Comparison of ENCODE assay signal across 13 mouse cellular contexts in the genomic region with DNA sequence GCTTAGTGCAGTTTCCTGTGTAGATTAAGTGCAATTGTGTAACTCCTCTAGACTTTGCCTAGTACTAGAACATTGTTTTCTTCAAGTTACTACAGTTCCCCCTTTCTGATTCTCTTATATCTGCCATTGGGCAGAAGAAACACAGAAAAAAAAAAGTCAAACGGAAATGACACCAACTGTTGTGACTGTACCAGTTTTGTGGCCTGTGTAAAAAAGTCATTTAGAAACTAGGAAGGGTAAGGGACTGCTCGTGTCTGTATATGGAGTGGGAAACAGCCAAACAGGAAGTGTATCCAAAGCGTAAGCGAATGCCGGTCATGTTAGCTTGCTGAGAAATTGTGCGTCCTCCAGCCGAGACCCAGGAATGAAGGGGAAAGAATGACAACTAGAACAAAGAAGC. TPM values are rescaled to one million over a fixed set of nuclear protein-coding genes. Genes with fewer than 3 reads are reported as not detected.
DNase-seq lines count a peak whose midpoint lies in the region; ATAC-seq and TF ChIP-seq lines count a peak whose summit lies in the region.
"Had no signal": no experiment of that assay in that cellular context is flagged by ENCODE, and none has a peak within 500 bp of the region (broad histone marks: within the 10 kb centered on the region; RNA-seq: fewer than 3 reads in every experiment).

No protein-coding gene starts in this region.

- no peak overlapping the region for H3K4me2 ChIP-seq in lung, postnatal 0 days (replicated peaks; ENCODE audit: low read depth, low read length)

- TF ChIP-seq POLR2A in heart, adult 2 months (IDR thresholded peaks at IDR 0.05; ENCODE audit: insufficient read depth, low read depth, low read length) = no peak
- no peak for TF ChIP-seq POLR2A in lung, adult 2 months (IDR thresholded peaks at IDR 0.05; ENCODE audit: borderline replicate concordance, extremely low read depth, low read depth, low read length)

- H3K9ac ChIP-seq in heart, adult 2 months (ENCODE audit: low read depth, low read length) = no peak overlapping the region
- H3K9ac ChIP-seq in lung, postnatal 0 days (replicated peaks; ENCODE audit: low read depth) = no peak overlapping the region
- H3K9ac ChIP-seq: liver, embryonic 14.5 days had no signal

- H3K4me1 ChIP-seq in heart, adult 2 months (ENCODE audit: control insufficient read depth, insufficient read depth, low read length) = no peaks in the 10 kb centered on the region
- no peaks in the 10 kb centered on the region for H3K4me1 ChIP-seq in lung, postnatal 0 days (ENCODE audit: insufficient read depth, low read depth, low read length)
- no peaks in the 10 kb centered on the region; the same call in 1 of the 2 replicates for H3K4me1 ChIP-seq in lung, adult 2 months (ENCODE audit: control insufficient read depth, insufficient read depth, low read length)

- no peaks in the 10 kb centered on the region for H3K79me2 ChIP-seq in heart, adult 2 months (replicated peaks; ENCODE audit: control insufficient read depth, insufficient read depth, low read length)

- no peaks in the 10 kb centered on the region for H3K27me3 ChIP-seq in heart, adult 2 months (ENCODE audit: control insufficient read depth, insufficient read depth, low read length)
- no peaks in the 10 kb centered on the region for H3K27me3 ChIP-seq in lung, postnatal 0 days (replicated peaks; ENCODE audit: insufficient read depth, low read length)

- peak; percentile 87 for DNase-seq in heart, adult 11 months
- no peak for DNase-seq in heart, adult 2 months
- peak; percentile 69 for DNase-seq in lung, postnatal 0 days (ENCODE audit: low spot score)
- no peak for DNase-seq in lung, adult 2 months
- peak; percentile 3 for DNase-seq in skeletal muscle tissue, adult 2 months (ENCODE audit: low read depth, low spot score)
- DNase-seq in embryo, embryonic 9.5 days (ENCODE audit: extremely low spot score) = no peak
- DNase-seq: adrenal gland, postnatal 10 days; cerebellum, postnatal 10 days; kidney, adult 18-20 months had no signal

- no peaks in the 10 kb centered on the region; the same call in 1 of the 2 replicates for H3K36me3 ChIP-seq in heart, adult 2 months (ENCODE audit: control insufficient read depth, insufficient read depth, low read length)
- no peaks in the 10 kb centered on the region for H3K36me3 ChIP-seq in lung, postnatal 0 days (ENCODE audit: insufficient read depth, low read length)

- TF ChIP-seq EP300 in heart, adult 2 months (IDR thresholded peaks at IDR 0.05; ENCODE audit: insufficient read depth, low read depth, low read length) = no peak
- no peak for TF ChIP-seq EP300 in lung, postnatal 0 days (IDR thresholded peaks at IDR 0.05)

- H3K27ac ChIP-seq in heart, adult 2 months = no peak overlapping the region
- peak overlapping the region; percentile 57; the same call in 1 of the 2 replicates for H3K27ac ChIP-seq in lung, postnatal 0 days (ENCODE audit: low read length)
- H3K27ac ChIP-seq: liver, embryonic 14.5 days had no signal

- TF ChIP-seq CTCF in heart, adult 2 months (IDR thresholded peaks at IDR 0.05) = no peak
- no peak for TF ChIP-seq CTCF in lung, postnatal 0 days (IDR thresholded peaks at IDR 0.05)
- TF ChIP-seq CTCF in lung, adult 2 months (IDR thresholded peaks at IDR 0.05; ENCODE audit: insufficient read depth, low read length) = no peak

- 48% methylated on average over 7 of the region's 7 CpGs for WGBS in heart, adult 2 months
- 49% methylated on average over 7 of the region's 7 CpGs for WGBS in lung, postnatal 0 days
- 42% methylated on average over 7 of the region's 7 CpGs for WGBS in lung, adult 2 months

- intact Hi-C loops in heart, adult 2 months (cut with DNase I) = no loop called here

- H3K4me3 ChIP-seq in heart, adult 2 months = no peak overlapping the region
- H3K4me3 ChIP-seq in lung, postnatal 0 days (ENCODE audit: low read depth, low read length) = no peak overlapping the region
- no peak overlapping the region for H3K4me3 ChIP-seq in lung, adult 2 months (replicated peaks; ENCODE audit: extremely low read depth, low read depth, low read length)

- H3K9me3 ChIP-seq in lung, postnatal 0 days (ENCODE audit: low read length) = no peaks in the 10 kb centered on the region

- peak; percentile 62 for ATAC-seq in lung, postnatal 0 days
- peak; percentile 90 to 92 for ATAC-seq in hematopoietic stem cell, adult 5-6 weeks (replicated peaks in 1 of 2; ENCODE audit: insufficient read depth in 1 of 2, low FRiP score in 2 of 2, low TSS enrichment in 1 of 2, low read depth in 1 of 2, poor library complexity in 2 of 2, severe bottlenecking in 2 of 2)
- ATAC-seq in megakaryocyte-erythroid progenitor cell, adult 5-6 weeks (replicated peaks; ENCODE audit: low FRiP score, low TSS enrichment, poor library complexity, severe bottlenecking) = no peak

RNA-seq across cellular contexts. Expression of a gene that starts 37.1 kb away (rescaled TPM):
- 10 to 100 TPM; 55.0 to 65.8 TPM for total RNA-seq in heart, adult 2 months (2021)
- 14.3 and 18.6 TPM in 2 replicates for polyA plus RNA-seq in heart, adult 2 months (2012; rRNA removed)
- polyA plus RNA-seq in lung, postnatal 0 days (2015; fragmentation: Nextera tagmentation; extraction: Ambion mirVana) = 92.3 and 108 TPM in 2 replicates
- 16.5 and 23.9 TPM in 2 replicates for polyA plus RNA-seq in lung, adult 2 months (2012; rRNA removed)
- total RNA-seq in hematopoietic stem cell, adult 5-6 weeks (2017) = 90.4 and 94.7 TPM in 2 replicates
- total RNA-seq in megakaryocyte-erythroid progenitor cell, adult 5-6 weeks (2014; fragmentation: Nextera tagmentation) = 67.8 and 92.5 TPM in 2 replicates
- 122 and 129 TPM in 2 replicates for total RNA-seq in megakaryocyte-erythroid progenitor cell, adult 5-6 weeks (2017)

RNA-seq across cellular contexts. Expression of a gene that starts 37.2 kb away (rescaled TPM):
- 1 to 10 TPM; 1.3 to 1.4 TPM for total RNA-seq in heart, adult 2 months (2021)
- 0.35 and 1.1 TPM in 2 replicates for polyA plus RNA-seq in heart, adult 2 months (2012; rRNA removed)
- 7.2 and 9.3 TPM in 2 replicates for polyA plus RNA-seq in lung, postnatal 0 days (2015; fragmentation: Nextera tagmentation; extraction: Ambion mirVana)
- 1.2 and 1.3 TPM in 2 replicates for polyA plus RNA-seq in lung, adult 2 months (2012; rRNA removed)
- total RNA-seq in hematopoietic stem cell, adult 5-6 weeks (2017) = 10.7 and 12.5 TPM in 2 replicates
- total RNA-seq in megakaryocyte-erythroid progenitor cell, adult 5-6 weeks (2014; fragmentation: Nextera tagmentation) = 4.9 and 9.1 TPM in 2 replicates
- total RNA-seq in megakaryocyte-erythroid progenitor cell, adult 5-6 weeks (2017) = 4.3 and 7.4 TPM in 2 replicates

RNA-seq across cellular contexts. Expression of a gene that starts 50.9 kb away (rescaled TPM):
- under 1 TPM; 0.16 to 0.44 TPM for total RNA-seq in heart, adult 2 months (2021)
- polyA plus RNA-seq in heart, adult 2 months (2012; rRNA removed) = 0.45 and 0.59 TPM in 2 replicates
- 0.11 and 0.14 TPM in 2 replicates for polyA plus RNA-seq in lung, postnatal 0 days (2015; fragmentation: Nextera tagmentation; extraction: Ambion mirVana)
- 0.09 and 0.31 TPM in 2 replicates for polyA plus RNA-seq in lung, adult 2 months (2012; rRNA removed)
- not detected in 2 replicates for total RNA-seq in hematopoietic stem cell, adult 5-6 weeks (2017)
- not detected in 2 replicates for total RNA-seq in megakaryocyte-erythroid progenitor cell, adult 5-6 weeks (2014; fragmentation: Nextera tagmentation)
- not detected in 2 replicates for total RNA-seq in megakaryocyte-erythroid progenitor cell, adult 5-6 weeks (2017)
- polyA plus RNA-seq: stomach, embryonic 14.5 days had no signal

Comparison
In these comparisons a context has a peak if more than half of its experiments do, and no peak if none do; other contexts are left out.
1. DNase-seq: peak in heart, adult 11 months (single experiment), lung, postnatal 0 days (single experiment) and skeletal muscle tissue, adult 2 months (single experiment); none in heart, adult 2 months (0 of 2), lung, adult 2 months (single experiment) and embryo, embryonic 9.5 days (single experiment).